Mouse (Mus musculus) lung, adult 18-20 months (tissue): Measurements from ENCODE around the gene Kcnj1.

ENCODE experiments used
- DNase-seq, 2 experiments: peaks; one replicate each; pipeline ENCODE4 v3.0.0; 2022; ENCODE audit warnings: mixed read lengths in 2 of 2

Kcnj1 gene

DNA sequence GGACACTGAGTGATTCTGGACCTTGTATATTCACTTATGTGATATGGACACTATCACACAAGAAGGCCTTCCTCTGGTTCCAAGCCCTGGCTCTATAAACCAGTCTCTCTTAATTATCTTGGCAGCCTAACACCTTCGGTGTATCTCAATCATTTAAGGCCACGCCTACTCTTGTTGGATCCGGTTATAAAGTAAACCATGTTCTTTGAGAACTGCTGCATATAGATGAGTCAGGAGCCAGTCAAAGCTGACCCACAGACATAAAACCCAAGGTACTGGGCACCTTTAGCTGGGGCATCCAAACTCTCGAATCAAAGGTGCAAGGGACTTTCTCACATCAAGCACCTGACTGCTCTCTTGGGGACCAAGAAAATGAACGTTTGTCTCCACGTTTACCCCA lies at the start of gene Kcnj1:
Gene Kcnj1 (plus strand): TSS at position 292 of the 400 bp plus-strand sequence.
- no peak for DNase-seq

- DNase-seq, result no peak
Measured at GRCm38 (mm10) chr9:32323610-32324009, 48.7 kb upstream of the Kcnj1 start.

DNA sequence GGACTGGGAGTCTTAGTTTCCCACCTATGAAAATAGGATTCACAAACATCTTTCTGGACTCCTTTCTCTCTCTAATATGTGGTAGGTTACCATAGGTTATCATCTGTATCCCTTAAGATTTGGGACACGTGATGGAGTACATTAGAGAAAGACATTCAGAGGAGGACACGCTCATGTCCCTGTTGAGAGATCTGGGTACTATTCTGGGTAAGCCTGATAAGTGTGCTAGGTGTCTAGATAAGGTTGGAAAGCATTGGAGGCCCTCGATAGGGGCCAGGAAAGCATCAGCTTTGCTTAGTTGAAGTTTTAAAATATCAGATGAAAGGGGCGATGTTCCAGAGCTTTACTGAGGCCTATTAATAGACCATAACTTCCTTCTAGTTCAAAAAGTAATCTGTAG lies 43.5 kb upstream of the Kcnj1 start:
- no peak for DNase-seq

- DNase-seq, result no peak
Measured at GRCm38 (mm10) chr9:32331162-32331561, 41.1 kb upstream of the Kcnj1 start.

GRCm38 (mm10) chr9:32335389-32336150 lies 36.7 kb upstream of the Kcnj1 start:
- no peak for DNase-seq

DNA sequence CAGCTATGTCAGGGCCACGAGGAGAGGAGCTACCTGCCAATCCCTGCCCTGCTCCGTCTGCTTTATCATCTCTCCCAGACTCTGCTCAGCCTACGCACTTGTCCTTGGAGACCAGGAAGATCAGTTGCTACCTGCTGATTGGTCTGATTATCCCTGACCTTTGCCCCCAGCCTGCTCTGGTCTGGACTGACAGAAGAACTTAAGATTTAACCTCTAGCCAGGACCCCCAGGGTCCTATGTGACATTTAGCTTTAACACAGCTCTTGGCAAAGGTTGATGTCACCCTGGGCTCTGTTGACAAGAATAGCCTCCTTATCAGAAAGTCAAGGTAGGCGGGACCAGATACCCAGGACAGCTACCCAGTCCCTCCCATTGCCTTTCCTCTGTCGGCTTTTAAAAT lies 31.5 kb upstream of the Kcnj1 start:
- no peak for DNase-seq

GRCm38 (mm10) chr9:32342929-32343328 lies 29.4 kb upstream of the Kcnj1 start:
- DNase-seq, result no peak

DNA sequence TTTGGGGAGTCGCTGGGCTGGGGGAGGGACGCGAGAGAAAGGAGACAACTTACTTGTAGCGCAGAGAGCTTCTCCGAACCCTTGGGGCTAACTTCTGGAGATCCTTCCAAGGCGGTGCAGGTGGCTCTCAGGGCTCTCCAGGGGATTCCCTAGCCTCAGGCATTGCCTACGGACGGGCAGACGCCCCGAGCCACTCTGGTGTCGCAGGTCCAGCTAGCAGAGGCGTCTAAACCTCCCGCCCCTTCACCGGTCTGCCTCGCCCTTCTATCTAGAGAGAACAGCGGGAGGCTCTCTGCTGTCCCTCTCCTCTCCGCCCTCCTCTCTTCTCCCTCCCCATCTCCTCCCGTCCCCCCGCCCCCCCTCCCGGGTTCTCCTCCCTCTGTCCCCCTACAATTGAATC lies 28.2 kb upstream of the Kcnj1 start, which contains the start of gene Kcnj5:
Gene Kcnj5 (minus strand): TSS at position 300 of the 400 bp plus-strand sequence.
- no peak for DNase-seq

DNA sequence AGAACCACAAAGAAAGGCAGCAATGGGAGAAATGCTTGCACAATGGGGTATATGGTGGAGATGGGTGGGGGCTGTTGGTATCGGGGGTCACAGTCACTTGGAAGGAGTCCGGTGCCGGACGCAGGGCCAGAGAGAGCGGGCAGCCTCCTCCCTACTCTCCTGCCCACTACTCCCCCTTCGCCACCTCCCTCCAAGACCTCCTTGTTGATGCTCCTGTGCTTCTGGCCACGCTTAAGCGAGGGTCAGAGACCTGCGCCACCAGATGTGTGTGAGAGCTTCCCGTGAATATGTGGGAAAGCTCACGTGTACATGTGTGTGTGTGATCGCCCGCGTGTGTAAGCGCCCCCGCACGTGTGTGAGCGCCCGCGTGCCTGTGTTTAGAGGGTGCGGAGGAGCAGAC lies 27.8 kb upstream of the Kcnj1 start:
- DNase-seq, result no peak

DNA sequence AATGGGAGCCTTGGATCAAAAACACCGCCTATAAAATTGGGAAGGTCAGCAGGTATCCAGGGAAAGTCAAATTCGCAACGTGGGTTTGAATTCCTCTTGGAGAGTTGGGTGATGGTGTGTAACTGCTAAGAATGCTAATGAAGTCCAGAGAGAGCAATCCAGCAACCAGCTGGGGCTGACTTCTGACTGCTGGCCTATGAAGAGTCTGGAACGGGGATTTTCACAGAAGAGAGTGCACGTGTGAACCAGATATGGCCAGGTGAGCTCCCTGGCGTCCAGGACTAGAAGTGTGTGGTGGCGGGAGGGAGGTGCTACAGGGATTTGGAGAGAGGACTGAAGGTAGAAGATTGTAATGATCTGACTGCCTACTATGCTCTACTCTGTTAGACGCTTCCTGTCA lies 24.2 kb upstream of the Kcnj1 start:
- DNase-seq, result no peak

DNA sequence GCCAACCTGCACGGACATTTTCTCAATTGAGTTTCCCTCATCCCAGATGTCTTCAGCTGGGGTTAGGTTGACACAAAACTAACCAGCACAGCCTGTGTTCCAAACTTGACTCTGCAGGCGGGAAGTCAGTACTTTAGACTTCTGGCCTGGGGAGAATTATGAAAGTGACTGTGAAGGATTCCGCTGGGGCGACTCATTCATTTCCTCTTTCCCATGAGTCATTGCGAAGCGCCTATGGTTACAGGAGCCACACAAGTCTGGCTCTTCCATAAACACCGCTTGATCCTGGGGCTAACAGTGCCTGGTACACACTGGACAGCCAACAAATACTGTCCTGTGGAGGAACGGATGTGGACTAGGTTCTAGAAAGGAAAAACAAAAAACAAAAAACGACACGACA lies 22.9 kb upstream of the Kcnj1 start:
- DNase-seq, result no peak

- peak; percentile 44 to 60 for DNase-seq
Measured at GRCm38 (mm10) chr9:32350332-32350731, 22.0 kb upstream of the Kcnj1 start.

DNA sequence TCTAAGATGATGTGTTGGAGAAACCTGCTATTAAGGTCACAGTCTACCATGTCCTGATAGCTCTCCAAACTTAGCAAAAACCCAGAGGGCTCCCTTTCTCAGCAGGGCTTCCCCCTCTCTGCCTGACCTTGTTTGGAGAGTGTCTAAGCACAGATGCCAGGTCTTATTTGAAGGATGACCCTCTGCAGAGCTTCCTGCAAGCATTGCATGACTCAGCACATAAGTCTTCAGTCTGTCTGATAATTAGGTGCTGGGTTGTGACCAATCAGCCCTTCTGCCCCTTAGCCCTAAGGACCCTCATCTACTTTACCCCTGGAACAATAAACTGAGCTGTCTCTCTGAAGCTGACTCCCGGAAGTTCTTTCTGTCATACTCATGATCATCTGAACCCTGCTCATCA lies 11.5 kb upstream of the Kcnj1 start:
- no peak for DNase-seq

DNA sequence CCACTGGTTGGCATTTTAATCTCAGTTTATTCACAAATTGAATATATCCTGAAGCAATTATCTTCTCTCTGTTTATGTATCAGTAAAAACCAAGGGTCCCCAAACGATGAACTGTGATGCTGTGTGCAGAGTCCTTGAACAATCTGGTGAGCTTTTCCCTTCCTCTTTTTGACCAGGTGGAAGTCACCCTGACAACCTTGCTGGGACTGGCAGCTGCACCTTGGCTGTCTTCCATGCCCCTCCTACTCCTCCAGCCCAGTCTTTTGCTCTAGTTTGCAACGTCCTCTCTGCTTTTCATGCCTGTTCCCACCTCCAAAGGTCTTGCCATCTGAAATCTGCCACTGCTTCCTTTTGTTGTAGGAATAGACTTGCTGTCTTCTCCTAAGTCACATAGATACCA lies 3.5 kb upstream of the Kcnj1 start:
- peak in 1 of 2 experiments; percentile 14 for DNase-seq

DNA sequence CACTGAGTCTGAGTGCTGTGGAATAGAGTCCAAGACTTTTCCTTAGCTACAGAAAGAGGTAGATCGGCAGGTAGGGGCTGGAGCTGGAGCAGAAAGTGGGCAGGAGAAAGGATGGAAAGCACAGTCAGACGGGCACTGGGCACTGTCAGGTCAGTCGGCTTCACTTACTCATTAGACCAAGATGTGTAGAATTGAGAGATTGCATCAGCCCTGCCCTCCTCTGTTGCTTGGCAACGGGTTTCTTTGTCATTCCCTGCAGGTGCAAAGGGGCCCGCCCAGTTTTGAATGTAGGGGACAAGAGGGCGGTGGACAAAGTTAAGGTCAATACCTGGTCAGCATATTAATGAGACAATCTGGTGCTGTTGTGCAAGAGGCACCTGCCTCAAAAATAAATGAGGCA lies 2.9 kb upstream of the Kcnj1 start:
- peak; percentile 16 to 29 for DNase-seq

DNA sequence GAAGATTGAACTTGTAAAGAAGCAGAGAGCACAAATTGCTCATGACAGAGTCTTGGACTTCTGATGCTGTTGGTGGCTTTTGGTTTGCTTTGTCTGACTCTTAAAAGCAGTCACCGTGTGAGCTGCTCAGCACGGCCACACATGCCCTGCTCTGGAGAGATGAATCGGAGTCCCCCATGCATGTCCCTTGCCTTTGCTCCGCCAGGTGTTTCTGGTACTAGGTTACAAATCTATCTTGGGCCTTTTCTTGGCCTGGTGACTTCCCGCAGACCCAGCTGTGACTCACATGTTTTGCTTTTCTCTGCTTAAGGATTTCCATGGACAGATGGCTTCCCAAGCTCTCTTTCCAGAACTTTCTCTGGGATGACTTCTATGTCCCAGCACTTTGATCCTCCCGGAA lies 1.4 kb downstream of the Kcnj1 start:
- no peak for DNase-seq

DNA sequence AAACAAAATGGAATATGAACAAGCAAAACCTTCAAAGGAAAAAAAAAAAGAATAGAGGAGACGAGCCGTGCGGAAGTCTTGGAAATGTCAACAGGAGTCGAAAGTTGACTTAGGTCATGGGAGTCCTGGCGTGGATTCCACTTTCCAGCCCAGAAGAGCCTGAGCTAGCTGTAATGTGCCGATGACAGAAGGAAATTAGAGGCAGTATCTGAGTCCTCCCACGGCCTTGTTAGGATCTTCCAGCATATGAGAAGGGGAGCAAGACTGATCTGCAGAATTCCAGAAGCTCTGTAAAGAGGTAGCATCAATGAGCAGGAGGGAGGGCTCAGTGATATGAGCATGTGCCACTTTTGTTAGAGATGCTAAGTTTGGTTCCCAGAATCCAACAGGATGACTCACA lies 3.7 kb downstream of the Kcnj1 start:
- DNase-seq, result no peak

DNA sequence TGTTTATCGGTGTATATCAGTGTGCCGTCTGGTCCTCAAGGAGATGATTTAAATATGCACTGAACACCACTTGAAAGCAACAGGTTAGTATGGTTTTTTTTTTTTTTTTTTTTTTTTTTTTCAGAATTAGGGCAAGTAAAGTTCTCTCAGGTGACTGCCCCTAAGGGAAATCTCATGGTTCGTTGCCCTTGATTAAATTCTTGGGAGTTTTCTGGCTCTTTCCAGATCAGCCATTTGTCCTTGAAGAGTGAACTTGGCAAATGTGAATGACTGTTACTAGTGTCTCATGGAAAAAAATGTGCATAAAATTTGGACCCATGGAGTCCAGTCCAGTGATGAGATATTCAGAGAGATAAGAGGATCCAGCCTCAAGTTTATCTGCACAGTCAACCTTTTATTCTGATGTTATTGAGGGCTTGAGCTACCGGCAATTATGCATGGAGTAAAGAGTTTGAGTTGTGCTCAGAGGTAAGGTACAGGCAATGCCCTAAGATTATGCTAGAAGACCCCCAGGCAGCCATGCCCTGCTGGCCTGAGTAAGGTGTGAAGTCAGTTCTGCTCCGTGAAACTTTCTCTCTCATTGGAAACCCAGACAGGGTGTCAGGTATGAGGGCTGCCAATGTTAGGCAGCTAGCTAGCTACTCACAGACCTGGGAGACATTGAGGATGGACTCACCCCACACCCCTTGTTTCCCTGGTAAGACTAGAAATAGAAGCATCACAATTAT lies 4.7 kb downstream of the Kcnj1 start:
- DNase-seq, result no peak

GRCm38 (mm10) chr9:32384906-32385305 lies 12.6 kb downstream of the Kcnj1 start:
- DNase-seq, result no peak

DNA sequence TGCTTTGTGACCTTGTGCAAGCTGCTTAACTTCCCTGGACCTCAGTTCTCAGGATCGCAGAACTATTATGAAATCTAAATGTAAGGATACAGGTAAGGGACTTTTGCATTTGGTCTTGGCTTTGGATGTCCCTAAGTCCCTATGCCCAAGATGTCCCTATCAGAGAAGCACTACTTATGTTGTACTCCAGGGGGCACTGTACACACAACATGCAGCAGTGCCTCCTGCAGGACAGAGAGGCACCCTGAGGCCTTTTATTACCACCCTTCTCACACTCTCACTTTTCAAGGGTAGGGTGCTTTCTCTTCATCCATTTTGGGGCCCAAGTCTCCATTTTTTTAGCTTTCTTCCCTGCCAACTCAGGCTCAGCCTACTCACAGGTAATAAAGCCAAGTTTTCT lies 15.8 kb downstream of the Kcnj1 start:
- DNase-seq, result peak in 1 of 2 experiments; percentile 26

DNA sequence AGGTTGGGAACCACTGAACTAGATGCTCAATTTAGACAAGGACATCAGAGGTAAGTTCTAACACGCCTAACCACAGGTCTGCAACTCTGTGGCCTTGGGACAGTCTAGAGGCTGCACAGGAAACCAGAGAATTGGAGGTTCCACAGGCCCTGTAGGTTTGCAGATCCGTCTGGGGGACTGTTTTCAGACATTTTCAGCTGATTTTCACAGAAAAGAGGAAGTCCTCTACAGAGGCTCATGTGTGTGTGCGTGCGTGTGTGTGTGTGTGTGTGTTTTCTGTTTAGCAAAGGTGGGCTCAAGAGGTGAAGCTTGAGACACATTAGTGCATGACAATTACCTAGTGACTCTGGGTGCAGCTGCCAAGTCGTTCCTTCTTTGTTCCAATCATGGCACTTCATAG lies 18.8 kb downstream of the Kcnj1 start:
- no peak for DNase-seq

GRCm38 (mm10) chr9:32391701-32392100 lies 19.4 kb downstream of the Kcnj1 start:
- no peak for DNase-seq

GRCm38 (mm10) chr9:32392716-32393115 lies 20.4 kb downstream of the Kcnj1 start:
- DNase-seq, result no peak

GRCm38 (mm10) chr9:32394761-32395161 lies 22.5 kb downstream of the Kcnj1 start:
- DNase-seq, result no peak
